ENCODE assay signal across 20 mouse cellular contexts in the genomic region with DNA sequence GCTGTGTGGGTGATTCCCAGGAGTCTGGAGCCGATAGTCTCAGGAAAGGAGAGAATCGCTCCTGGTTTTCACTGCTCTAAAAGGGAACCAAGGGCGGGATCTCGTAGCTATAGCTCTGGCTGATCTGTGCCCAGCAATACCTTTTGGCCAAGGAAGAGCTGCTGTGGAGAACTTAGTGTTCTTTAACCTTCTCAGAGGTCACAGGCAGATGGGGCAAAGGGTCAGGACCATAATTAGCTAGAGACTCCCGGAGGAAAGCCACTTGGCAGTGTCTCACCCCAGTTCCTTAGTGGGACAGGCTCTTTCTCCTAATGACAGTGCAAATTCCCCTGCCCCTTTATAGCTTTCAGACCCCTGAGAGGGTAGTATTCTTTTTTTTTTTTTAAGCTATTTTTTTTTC.
"Had no signal": no experiment of that assay in that cellular context is flagged by ENCODE, and none has a peak within 500 bp of the region (broad histone marks: within the 10 kb centered on the region; RNA-seq: fewer than 3 reads in every experiment).

No protein-coding gene starts in this region.

- DNase-seq: kidney, adult 11 months; kidney, postnatal 10 days; layer of hippocampus, postnatal 36 days; lung, adult 18-20 months; lung, postnatal 10 days; lung, postnatal 36 days; retina, postnatal 1 day; right cerebral cortex, postnatal 25 days; thymus, adult 18-20 months; thymus, postnatal 36 days had no signal

- H3K4me1 ChIP-seq: kidney, embryonic 15.5 days; lung, embryonic 15.5 days; midbrain, embryonic 10.5 days; midbrain, embryonic 13.5 days; neural tube, embryonic 13.5 days had no signal

- H3K27ac ChIP-seq: kidney, embryonic 15.5 days; left cerebral cortex, adult 2 months; liver, embryonic 12.5 days; liver, embryonic 15.5 days; lung, embryonic 15.5 days; midbrain, embryonic 10.5 days; midbrain, embryonic 13.5 days; neural tube, embryonic 13.5 days had no signal

- H3K4me3 ChIP-seq: kidney, embryonic 15.5 days; left cerebral cortex, adult 2 months; liver, embryonic 12.5 days; liver, embryonic 15.5 days; lung, embryonic 15.5 days; megakaryocyte, embryonic 14.5 days; midbrain, embryonic 10.5 days; midbrain, embryonic 13.5 days; myocyte; neural tube, embryonic 13.5 days had no signal
